13 mouse cellular contexts compared by ENCODE assay signal in the genomic region with DNA sequence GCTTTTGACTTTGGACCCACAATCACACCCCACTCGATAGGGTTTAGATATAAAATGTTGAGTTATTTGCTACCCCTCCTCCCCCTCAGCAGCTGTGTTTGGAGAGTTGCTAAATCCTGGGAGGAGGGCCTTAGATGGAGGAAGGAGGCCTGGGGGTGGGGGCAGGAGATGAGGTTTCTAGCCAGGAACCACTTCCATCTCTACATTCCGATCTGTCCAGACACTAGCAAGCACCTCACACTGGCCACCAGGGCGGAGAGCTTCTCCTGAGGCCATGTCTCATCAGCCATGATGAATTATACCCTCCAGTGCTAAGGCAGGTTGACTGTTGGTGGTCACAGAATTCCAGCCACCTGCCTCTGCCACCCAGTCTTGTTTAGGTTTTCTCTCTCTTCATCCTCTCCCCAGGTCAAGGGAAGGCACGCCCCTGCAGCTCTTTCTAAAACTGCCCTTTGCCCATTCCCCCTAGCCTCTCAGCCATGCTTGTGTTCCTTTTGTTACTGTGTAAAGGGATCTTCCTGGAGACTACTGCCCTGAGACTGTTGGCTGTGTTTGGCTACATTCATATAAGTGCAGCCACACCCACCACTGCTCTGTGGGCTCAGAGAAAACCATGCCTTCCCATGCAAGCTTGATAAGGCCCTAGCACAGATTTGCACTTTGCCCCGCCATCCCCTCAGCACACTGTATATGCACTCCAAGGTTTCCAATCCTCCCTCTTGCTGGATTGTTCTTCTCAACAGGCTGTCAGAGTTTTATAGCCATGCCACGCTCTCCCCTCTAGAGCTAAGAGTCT.
DNase-seq lines count a peak whose midpoint lies in the region; ATAC-seq and TF ChIP-seq lines count a peak whose summit lies in the region.
"Had no signal": no experiment of that assay in that cellular context is flagged by ENCODE, and none has a peak within 500 bp of the region (broad histone marks: within the 10 kb centered on the region; RNA-seq: fewer than 3 reads in every experiment).

No protein-coding gene starts in this region.

- no peak overlapping the region for H3K9ac ChIP-seq in forebrain, embryonic 15.5 days (replicated peaks)
- H3K9ac ChIP-seq in lung, embryonic 14.5 days: no peak overlapping the region
- no peak overlapping the region for H3K9ac ChIP-seq in intestine, embryonic 14.5 days (ENCODE audit: low read length)
- H3K9ac ChIP-seq in midbrain, postnatal 0 days (replicated peaks; ENCODE audit: low read length, poor library complexity, severe bottlenecking): no peak overlapping the region
- no peak overlapping the region for H3K9ac ChIP-seq in heart, embryonic 11.5 days (ENCODE audit: low read depth, low read length)
- H3K9ac ChIP-seq: heart, embryonic 15.5 days; neural tube, embryonic 12.5 days had no signal

- WGBS in forebrain, embryonic 10.5 days: 76% methylated on average over 6 of the region's 6 CpGs
- WGBS in forebrain, embryonic 15.5 days: 74% methylated on average over 6 of the region's 6 CpGs
- WGBS in lung, embryonic 14.5 days: 43% methylated on average over 6 of the region's 6 CpGs
- WGBS in lung, adult 2 months: 47% methylated on average over 6 of the region's 6 CpGs
- WGBS in intestine, embryonic 14.5 days: 32% methylated on average over 6 of the region's 6 CpGs
- 83% methylated on average over 6 of the region's 6 CpGs for WGBS in midbrain, postnatal 0 days
- WGBS in heart, embryonic 11.5 days (ENCODE audit: insufficient replicate concordance): 68% methylated on average over 6 of the region's 6 CpGs

- H3K36me3 ChIP-seq in forebrain, embryonic 10.5 days (replicated peaks): no peaks in the 10 kb centered on the region
- no peaks in the 10 kb centered on the region for H3K36me3 ChIP-seq in forebrain, embryonic 15.5 days
- no peaks in the 10 kb centered on the region for H3K36me3 ChIP-seq in lung, embryonic 14.5 days (ENCODE audit: insufficient read depth)
- H3K36me3 ChIP-seq in intestine, embryonic 14.5 days (ENCODE audit: control insufficient read depth, insufficient read depth, low read length): no peaks in the 10 kb centered on the region
- no peaks in the 10 kb centered on the region for H3K36me3 ChIP-seq in midbrain, postnatal 0 days (ENCODE audit: insufficient read depth, low read length)
- no peaks in the 10 kb centered on the region for H3K36me3 ChIP-seq in heart, embryonic 11.5 days (ENCODE audit: control insufficient read depth, insufficient read depth, low read length)
- H3K36me3 ChIP-seq: heart, embryonic 15.5 days; neural tube, embryonic 12.5 days had no signal

- no peak overlapping the region for H3K4me2 ChIP-seq in forebrain, embryonic 15.5 days (replicated peaks)
- H3K4me2 ChIP-seq in lung, embryonic 14.5 days: no peak overlapping the region
- no peak overlapping the region for H3K4me2 ChIP-seq in intestine, embryonic 14.5 days (ENCODE audit: low read length)
- no peak overlapping the region for H3K4me2 ChIP-seq in midbrain, postnatal 0 days (ENCODE audit: low read depth, low read length, poor library complexity, severe bottlenecking)
- H3K4me2 ChIP-seq in heart, embryonic 11.5 days: no peak overlapping the region
- H3K4me2 ChIP-seq: heart, embryonic 15.5 days; neural tube, embryonic 12.5 days had no signal

- no peak for ATAC-seq in forebrain, embryonic 15.5 days (replicated peaks)
- peak; percentile 54 for ATAC-seq in lung, embryonic 14.5 days (ENCODE audit: insufficient read depth)
- ATAC-seq in intestine, embryonic 14.5 days (replicated peaks; ENCODE audit: low FRiP score, low TSS enrichment, low read depth): peak; percentile 74
- no peak for ATAC-seq in midbrain, postnatal 0 days (ENCODE audit: low FRiP score)
- ATAC-seq in heart, embryonic 11.5 days (replicated peaks; ENCODE audit: insufficient number of reproducible peaks, low FRiP score, low TSS enrichment): no peak
- ATAC-seq in CD4-positive, CD25-positive, alpha-beta regulatory T cell, adult 4 months: no peak

- peak; percentile 21; the same call in 1 of the 2 replicates for TF ChIP-seq CTCF in lung, embryonic 14.5 days (IDR thresholded peaks at IDR 0.05; ENCODE audit: low read depth)
- TF ChIP-seq CTCF in lung, adult 2 months (IDR thresholded peaks at IDR 0.05; ENCODE audit: insufficient read depth, low read length): no peak
- 0 out of 2 replicates have a peak, but pooled peaks have one; percentile 2 for TF ChIP-seq CTCF in midbrain, postnatal 0 days (IDR thresholded peaks at IDR 0.05)

- no peaks in the 10 kb centered on the region for H3K9me3 ChIP-seq in forebrain, embryonic 10.5 days
- H3K9me3 ChIP-seq in forebrain, embryonic 15.5 days: no peaks in the 10 kb centered on the region
- no peaks in the 10 kb centered on the region for H3K9me3 ChIP-seq in lung, embryonic 14.5 days (ENCODE audit: low read depth, low read length)
- no peaks in the 10 kb centered on the region for H3K9me3 ChIP-seq in intestine, embryonic 14.5 days (ENCODE audit: control insufficient read depth, low read length)
- H3K9me3 ChIP-seq in midbrain, postnatal 0 days (ENCODE audit: low read length): no peaks in the 10 kb centered on the region
- no peaks in the 10 kb centered on the region for H3K9me3 ChIP-seq in heart, embryonic 11.5 days (replicated peaks; ENCODE audit: control insufficient read depth, low read length)
- H3K9me3 ChIP-seq: heart, embryonic 15.5 days; neural tube, embryonic 12.5 days had no signal

- H3K4me3 ChIP-seq in forebrain, embryonic 10.5 days: no peak overlapping the region
- no peak overlapping the region for H3K4me3 ChIP-seq in forebrain, embryonic 15.5 days
- no peak overlapping the region for H3K4me3 ChIP-seq in lung, embryonic 14.5 days (ENCODE audit: low read depth, low read length)
- no peak overlapping the region for H3K4me3 ChIP-seq in lung, adult 2 months (replicated peaks; ENCODE audit: extremely low read depth, low read depth, low read length)
- no peak overlapping the region for H3K4me3 ChIP-seq in intestine, embryonic 14.5 days (ENCODE audit: low read depth, low read length)
- H3K4me3 ChIP-seq in midbrain, postnatal 0 days (ENCODE audit: low read depth, low read length): no peak overlapping the region
- no peak overlapping the region for H3K4me3 ChIP-seq in heart, embryonic 11.5 days (ENCODE audit: low read depth, low read length)
- H3K4me3 ChIP-seq: gastrocnemius, adult 2 months; heart, embryonic 15.5 days; left cerebral cortex, adult 2 months; neural tube, embryonic 12.5 days had no signal

- no peaks in the 10 kb centered on the region for H3K27me3 ChIP-seq in forebrain, embryonic 10.5 days (ENCODE audit: poor library complexity, severe bottlenecking)
- no peaks in the 10 kb centered on the region for H3K27me3 ChIP-seq in forebrain, embryonic 15.5 days
- H3K27me3 ChIP-seq in lung, embryonic 14.5 days (ENCODE audit: insufficient read depth, low read length): no peaks in the 10 kb centered on the region
- H3K27me3 ChIP-seq in intestine, embryonic 14.5 days (replicated peaks; ENCODE audit: control insufficient read depth, insufficient read depth, low read length): no peaks in the 10 kb centered on the region
- H3K27me3 ChIP-seq in midbrain, postnatal 0 days (ENCODE audit: insufficient read depth, low read length): no peaks in the 10 kb centered on the region
- no peaks in the 10 kb centered on the region for H3K27me3 ChIP-seq in heart, embryonic 11.5 days (ENCODE audit: control insufficient read depth, insufficient read depth, low read length)
- H3K27me3 ChIP-seq: heart, embryonic 15.5 days; neural tube, embryonic 12.5 days had no signal

- H3K4me1 ChIP-seq in forebrain, embryonic 10.5 days: peaks cover 20% of the 10 kb centered on the region
- H3K4me1 ChIP-seq in forebrain, embryonic 15.5 days: no peaks in the 10 kb centered on the region
- H3K4me1 ChIP-seq in lung, embryonic 14.5 days (ENCODE audit: insufficient read depth): peaks cover 17% of the 10 kb centered on the region
- no peaks in the 10 kb centered on the region; the same call in 1 of the 2 replicates for H3K4me1 ChIP-seq in lung, adult 2 months (ENCODE audit: control insufficient read depth, insufficient read depth, low read length)
- peaks cover 15% of the 10 kb centered on the region for H3K4me1 ChIP-seq in intestine, embryonic 14.5 days (replicated peaks; ENCODE audit: control insufficient read depth, insufficient read depth, low read length)
- no peaks in the 10 kb centered on the region for H3K4me1 ChIP-seq in midbrain, postnatal 0 days (ENCODE audit: insufficient read depth, low read length)
- peaks cover 9% of the 10 kb centered on the region for H3K4me1 ChIP-seq in heart, embryonic 11.5 days (ENCODE audit: control insufficient read depth, insufficient read depth, low read length)
- H3K4me1 ChIP-seq: neural tube, embryonic 12.5 days had no signal

- H3K27ac ChIP-seq in forebrain, embryonic 10.5 days: peak overlapping the region; percentile 13; the same call in 1 of the 2 replicates
- no peak overlapping the region for H3K27ac ChIP-seq in forebrain, embryonic 15.5 days (replicated peaks)
- H3K27ac ChIP-seq in lung, embryonic 14.5 days (ENCODE audit: low read depth): peak overlapping the region; percentile 58; the same call in 1 of the 2 replicates
- H3K27ac ChIP-seq in intestine, embryonic 14.5 days (ENCODE audit: low read depth): peak overlapping the region; percentile 60
- H3K27ac ChIP-seq in midbrain, postnatal 0 days (ENCODE audit: low read depth, low read length): no peak overlapping the region
- no peak overlapping the region for H3K27ac ChIP-seq in heart, embryonic 11.5 days (ENCODE audit: low read depth, low read length)
- H3K27ac ChIP-seq: gastrocnemius, adult 2 months; heart, embryonic 15.5 days; left cerebral cortex, adult 2 months; neural tube, embryonic 12.5 days had no signal

- no peak for DNase-seq in forebrain, embryonic 10.5 days (ENCODE audit: extremely low spot score, low spot score)
- peak; percentile 20 for DNase-seq in lung, embryonic 14.5 days
- no peak for DNase-seq in lung, adult 2 months
- no peak for DNase-seq in intestine, embryonic 14.5 days (ENCODE audit: low spot score)
- no peak for DNase-seq in midbrain, postnatal 0 days (ENCODE audit: low spot score)
- DNase-seq: gastrocnemius, adult 2 months; kidney, adult 2 months had no signal

- no peak for TF ChIP-seq POLR2A in lung, adult 2 months (IDR thresholded peaks at IDR 0.05; ENCODE audit: borderline replicate concordance, extremely low read depth, low read depth, low read length)

Comparison
In these comparisons a context has a peak if more than half of its experiments do, and no peak if none do; other contexts are left out.
1. H3K27ac ChIP-seq: peak in forebrain, embryonic 10.5 days (single experiment), lung, embryonic 14.5 days (single experiment) and intestine, embryonic 14.5 days (single experiment); none in forebrain, embryonic 15.5 days (single experiment), midbrain, postnatal 0 days (single experiment) and heart, embryonic 11.5 days (single experiment).
2. ATAC-seq: peak in lung, embryonic 14.5 days (single experiment) and intestine, embryonic 14.5 days (single experiment); none in forebrain, embryonic 15.5 days (single experiment), midbrain, postnatal 0 days (single experiment), heart, embryonic 11.5 days (single experiment) and CD4-positive, CD25-positive, alpha-beta regulatory T cell, adult 4 months (single experiment).